Mouse (Mus musculus): ENCODE results near the gene Trim42.

Gene Trim42

DNA sequence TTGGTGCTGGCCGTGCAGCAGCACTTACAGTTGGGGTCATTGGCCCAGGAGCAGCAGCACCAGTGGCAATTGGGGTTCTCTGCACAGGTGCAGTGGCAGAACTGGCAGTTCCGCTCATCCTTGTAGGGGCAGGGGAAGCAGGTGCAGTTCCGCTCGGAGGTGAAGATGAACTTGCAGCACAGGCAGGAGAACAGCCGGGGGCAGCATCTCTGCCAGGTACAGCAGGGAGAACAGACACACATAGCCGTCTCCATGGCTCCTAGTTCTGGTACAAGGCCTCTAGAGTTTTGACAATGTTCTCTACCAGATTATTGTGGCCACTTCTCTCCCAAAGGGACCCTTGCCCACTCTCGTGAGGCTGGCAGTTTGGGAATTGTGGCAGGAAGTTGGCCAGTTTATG, at the start of gene Trim42:
TSS of gene Trim42 (minus strand) at position 368 of the 400 bp plus-strand sequence.
- peak; percentile 5 for DNase-seq

DNA sequence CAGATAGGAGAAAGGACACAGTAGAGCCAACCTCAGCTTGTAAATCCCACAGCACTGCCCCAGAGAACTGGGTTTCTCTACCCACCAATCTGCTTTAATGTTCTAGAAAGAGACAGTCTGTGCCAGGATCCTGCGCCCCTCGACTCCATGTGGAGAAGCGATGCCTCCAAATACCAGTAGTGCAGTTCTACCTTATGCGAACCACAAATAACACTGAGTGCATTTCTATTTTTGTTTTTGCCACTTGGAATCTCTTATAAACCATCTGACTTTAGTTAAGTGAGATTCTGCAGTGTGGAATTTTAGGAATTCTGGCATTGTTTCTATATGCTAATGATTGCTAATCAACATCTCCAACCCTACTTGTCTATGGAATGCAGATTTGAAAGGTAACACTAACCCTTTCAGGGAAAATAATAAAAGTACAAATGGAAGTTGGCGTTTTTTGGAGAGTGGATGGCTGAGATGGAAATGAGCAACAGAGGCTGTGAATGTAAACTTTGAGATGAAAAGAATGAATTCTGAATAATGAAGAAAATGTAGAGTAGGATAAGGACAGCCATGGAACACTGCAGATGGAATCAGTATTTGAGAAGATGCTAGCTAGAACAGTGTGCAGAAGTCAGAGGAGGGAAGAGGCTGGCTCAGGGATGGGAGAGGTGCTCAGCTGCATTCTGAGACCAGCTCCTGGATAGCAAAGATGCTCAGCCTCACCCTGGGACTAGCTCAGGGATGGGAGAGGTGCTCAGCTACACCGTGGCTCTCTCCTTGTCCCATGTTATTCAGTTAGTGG, 45.3 kb upstream of the Trim42 start:
- no peak for DNase-seq

DNA sequence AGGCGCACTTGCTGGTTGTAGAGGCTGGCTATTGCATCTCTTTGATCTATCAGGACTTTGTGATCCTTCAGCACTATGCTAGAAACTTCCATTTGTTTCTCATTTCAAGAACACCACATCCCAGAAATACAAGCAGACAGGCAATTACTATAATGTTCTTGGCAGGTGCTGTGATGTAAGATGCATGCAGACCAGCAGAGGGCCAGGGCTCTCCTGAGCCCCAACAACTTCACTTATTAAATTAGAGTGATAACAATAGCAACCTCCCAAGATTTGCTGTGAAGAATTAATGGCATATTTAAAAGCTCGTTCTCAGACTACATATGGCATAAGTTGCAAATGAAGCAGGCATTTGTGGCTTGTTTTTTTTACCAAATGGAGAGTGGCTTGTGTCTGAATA, 38.4 kb upstream of the Trim42 start:
- DNase-seq = no peak

DNA sequence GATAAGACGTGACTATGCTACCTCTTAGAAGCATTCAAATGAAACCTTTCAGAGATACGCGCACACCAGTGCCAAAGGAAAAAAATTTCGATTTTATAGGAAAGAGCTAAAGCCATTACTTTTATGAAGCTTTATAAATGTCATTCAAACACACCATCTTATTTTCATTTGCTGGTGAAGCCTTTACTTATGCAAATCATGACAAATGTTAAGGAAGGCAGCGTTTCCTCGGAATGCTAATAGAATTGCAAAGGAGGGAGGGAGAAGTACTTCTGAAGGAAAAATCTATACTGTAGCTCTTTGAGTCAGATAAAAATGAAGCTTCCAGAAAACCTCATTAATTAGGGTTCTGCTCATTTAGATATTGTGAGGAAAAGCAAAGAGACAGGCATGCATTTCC, 13.3 kb downstream of the Trim42 start:
- no peak for DNase-seq

DNA sequence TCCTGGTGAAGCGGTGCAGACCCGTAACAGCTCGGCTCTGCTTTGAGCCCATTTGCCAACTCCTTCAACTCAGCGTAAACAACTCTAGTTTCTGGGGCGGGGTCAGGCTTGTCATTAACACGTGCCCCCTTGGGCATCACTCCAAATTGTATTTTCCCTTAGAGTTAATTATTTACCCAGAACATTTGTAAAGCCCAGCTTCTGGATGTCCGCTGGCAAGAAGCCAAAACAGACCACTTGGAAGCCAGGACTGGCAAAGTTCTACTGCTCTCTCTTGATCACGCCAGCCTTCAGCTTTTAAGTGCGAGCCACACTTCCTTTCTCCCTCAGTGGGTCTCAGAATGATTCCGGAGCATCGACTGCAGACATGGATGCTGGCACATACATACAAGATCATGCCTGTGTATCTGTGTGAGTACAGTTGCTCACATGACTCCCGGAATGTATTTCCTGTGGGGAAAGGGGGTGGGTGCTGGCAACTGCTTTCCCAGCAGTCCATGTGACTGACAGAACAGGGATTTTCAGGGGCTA, 24.9 kb downstream of the Trim42 start:
- no peak for DNase-seq

DNA sequence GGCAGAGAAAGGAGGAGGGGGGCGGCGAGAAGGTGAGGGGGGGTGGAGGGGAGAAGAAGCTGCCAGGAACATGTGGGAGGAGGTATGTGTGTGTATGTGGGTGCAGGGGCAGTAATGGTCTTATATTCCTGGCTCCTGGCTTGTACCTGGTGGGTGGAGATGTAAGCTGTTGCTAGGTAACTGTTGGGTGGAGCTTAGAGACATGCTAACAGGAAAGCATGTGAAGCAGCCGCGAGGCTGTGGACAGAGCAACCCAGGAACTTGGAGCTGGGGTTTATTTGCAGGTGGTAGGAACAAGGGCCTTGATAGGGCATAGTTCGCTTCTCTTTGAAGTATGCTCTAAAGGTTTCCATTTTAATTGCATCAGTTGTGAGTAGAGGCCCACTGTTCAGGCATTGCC, 28.0 kb downstream of the Trim42 start:
- DNase-seq = no peak

DNA sequence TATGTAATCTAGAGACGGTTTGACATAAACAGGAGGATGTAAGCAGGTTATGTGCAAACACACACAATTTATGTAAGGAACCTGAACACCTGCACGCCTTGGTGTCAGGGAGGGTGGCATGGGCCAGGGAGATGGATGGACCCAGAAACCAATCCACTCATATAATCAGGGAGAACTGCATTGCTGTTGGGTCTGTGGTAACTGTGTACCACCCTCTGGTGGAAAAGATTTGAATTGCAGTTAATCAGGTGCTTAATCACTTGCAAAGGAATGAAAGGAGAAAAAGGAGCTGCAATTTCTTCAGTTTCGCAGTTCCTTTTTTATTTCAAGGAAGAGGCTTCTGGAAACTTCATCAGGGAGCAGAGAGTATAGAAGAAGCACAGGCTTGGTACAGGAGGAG, 46.9 kb downstream of the Trim42 start:
- no peak for DNase-seq

DNA sequence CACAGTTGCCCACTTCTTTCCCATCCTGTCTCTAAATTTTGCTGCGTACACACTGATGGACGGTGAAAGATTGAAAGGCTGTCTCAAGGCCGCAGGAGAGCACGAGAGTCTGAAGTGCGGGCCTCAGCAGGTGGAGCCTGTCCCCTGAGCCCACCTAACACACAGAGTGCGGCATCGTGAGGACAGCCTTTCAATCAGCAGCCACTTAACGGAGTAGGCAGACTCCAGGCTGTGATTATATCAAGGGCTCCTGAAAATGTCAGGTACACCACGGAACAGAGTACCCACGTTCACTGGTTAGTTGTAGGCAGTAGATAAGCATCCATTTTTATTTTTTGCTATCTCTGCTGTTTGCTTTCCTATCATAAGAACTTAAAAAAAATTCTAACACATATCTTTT, 47.6 kb downstream of the Trim42 start:
- DNase-seq = no peak

DNA sequence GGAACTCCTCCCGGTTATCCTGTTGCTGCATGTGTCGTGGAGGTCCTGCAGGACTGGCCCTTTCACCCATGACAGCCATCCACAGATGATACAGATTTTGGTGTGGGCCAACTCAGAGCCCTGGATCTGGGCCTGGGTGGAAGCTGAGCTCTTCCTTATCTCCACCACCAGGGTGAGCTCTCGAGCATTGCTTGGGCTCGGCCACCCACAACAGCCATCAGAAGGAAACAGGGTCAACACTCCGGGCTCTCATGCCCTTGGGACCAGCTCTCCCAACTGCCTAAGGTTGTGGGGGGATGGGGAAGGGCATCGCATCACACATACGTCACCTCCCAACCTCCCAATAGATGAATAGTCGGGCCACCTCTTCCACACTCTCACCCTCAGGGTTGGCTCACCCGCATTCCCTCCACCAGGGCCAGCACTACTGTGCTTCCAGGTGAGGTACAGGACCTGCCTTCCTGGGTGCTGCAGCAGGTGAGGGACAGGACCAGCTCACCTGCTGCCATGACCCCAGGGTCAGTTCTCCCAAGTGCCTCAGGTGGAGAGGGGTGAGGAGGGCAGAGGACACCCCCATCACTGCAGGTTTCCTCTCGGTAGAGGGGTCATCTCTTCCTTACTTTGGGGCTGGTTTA, 54.2 kb downstream of the Trim42 start:
- DNase-seq = no peak

DNA sequence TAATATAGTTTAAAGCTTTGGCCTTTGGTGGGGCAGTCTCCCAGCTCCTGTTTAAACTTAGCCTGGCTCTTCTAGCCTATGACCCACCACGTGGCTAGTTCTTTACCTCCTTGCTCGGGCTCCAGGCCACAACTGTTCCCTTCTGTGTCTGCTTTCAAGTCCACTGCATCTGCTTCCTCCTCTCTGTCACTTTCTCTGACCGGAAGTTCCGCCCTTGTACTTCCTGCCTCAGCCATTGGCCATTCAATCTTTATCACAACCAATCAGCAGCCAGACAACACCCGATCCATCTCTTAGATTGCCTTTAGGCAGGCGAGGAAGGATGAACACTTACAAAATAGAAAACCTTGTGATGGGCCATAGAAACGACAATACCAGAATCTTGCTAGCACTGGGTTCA, 58.1 kb downstream of the Trim42 start:
- DNase-seq = no peak

DNA sequence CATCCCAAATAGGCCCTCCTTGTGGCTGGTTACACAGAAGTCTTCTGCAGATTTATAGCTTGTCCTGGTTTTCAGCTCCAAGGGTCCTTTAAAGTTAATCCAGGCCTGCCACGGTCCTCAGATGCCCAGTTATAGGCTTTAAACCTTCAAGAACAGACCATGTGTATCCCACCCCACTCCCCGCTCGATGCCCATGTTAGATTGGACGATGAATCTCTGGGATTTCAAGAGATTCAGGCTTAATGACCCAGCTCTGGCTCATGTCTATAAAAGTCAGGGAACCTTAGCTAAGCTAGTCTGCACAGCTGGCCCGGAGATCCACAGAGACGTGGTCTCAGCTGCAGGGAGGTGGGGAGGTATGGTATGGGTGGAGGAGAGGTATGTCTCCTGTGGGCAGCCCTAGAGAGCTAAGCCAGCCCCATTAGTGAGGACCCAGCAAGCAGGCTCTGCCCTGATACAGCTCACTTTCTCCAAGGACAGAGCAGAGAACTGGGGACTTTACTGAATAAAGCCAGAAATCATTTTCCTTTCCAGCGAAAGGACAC, 60.2 kb downstream of the Trim42 start:
- no peak for DNase-seq

DNA sequence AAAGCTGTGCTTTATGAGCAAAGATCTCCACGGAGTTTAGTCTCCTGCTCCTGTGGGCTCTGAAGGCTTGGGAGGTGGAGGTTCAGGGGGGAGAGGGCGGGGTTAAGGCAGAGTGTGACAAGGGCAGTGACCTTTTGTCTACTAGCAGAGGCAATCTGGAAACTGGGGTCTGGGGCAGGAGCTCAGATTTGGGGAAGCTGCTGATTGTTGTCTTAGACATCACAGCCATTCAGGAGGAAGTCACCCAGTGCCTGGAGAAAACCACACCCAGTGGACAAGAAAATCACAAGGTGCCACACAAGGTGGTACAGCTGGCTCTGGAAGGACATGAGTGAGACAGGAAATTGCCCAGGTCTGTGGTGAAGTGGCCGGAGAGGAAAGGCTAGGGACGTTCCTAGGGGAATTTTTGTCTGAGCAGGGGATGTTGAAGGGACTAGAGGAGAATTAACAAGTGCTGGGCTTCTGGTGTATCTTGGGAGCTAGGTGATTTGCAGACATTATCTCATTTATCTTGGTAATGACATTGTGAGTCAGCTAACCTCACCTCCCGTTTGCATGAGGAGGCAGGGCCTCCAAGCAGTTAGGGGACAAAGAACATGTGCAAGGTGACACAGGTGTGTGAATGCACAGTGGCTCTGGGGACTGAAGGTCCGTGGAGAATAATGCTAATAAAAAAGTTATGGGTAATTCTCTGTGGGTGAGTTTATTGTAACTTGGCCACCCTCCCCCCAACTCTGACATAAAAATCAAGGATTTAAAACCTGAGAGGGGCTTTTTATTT, 61.9 kb downstream of the Trim42 start:
- DNase-seq = no peak
